Mouse (Mus musculus): ENCODE data around the gene Ice1.

GRCm38 (mm10) chr13:70635591-70635990, 1.8 kb downstream of the Ice1 start:
- TF ChIP-seq CTCF (IDR thresholded peaks at IDR 0.05; ENCODE audit: insufficient read depth, low read length) (no peak), POLR2A (IDR thresholded peaks at IDR 0.05; ENCODE audit: borderline replicate concordance, extremely low read depth, low read depth, low read length) (no peak)

Measured in lung, adult 2 months (tissue).